Mouse (Mus musculus) gonadal fat pad, adult 2 months (tissue): ENCODE measurements around the gene 9230112D13Rik. TPM values are rescaled to one million over a fixed set of nuclear protein-coding genes. Genes with fewer than 3 reads are reported as not detected.

ENCODE experiments used
- DNase-seq: peaks from one replicate; pipeline ENCODE4 v3.0.0-alpha.2; 2012; ENCODE audit warnings: low read depth
- polyA plus RNA-seq: library from polyadenylated mRNA; depleted of rRNA; stranded (reverse); fragments of >200 nt; gene quantifications from 2 replicates; pipeline ENCODE4 v1.2.3, GENCODE M21; 2012; rRNA removed

The 9230112D13Rik gene
- polyA plus RNA-seq: 0.61 and 0.70 TPM in 2 replicates

DNA sequence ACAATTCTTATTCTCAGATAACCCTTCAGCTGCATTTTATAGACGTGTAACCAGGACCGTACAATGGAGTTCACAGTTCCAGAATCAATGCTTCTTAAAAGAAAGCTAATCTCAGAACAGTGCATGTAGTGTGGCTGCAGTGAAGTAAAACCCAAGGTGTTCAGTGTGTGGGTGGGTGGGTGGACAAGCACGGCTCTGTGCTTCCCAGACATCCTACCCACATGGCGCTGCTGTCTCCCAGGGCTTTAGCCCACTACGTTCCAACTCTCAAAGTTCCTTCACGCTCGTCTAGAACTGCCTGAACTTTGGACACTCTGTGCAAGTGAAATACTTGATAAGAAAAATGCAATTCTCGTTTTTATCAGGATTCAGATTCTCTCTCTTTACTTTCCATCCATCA lies at the start of gene 9230112D13Rik:
TSS of gene 9230112D13Rik (minus strand) at position 101 of the 400 bp plus-strand sequence.
- no peak for DNase-seq

DNA sequence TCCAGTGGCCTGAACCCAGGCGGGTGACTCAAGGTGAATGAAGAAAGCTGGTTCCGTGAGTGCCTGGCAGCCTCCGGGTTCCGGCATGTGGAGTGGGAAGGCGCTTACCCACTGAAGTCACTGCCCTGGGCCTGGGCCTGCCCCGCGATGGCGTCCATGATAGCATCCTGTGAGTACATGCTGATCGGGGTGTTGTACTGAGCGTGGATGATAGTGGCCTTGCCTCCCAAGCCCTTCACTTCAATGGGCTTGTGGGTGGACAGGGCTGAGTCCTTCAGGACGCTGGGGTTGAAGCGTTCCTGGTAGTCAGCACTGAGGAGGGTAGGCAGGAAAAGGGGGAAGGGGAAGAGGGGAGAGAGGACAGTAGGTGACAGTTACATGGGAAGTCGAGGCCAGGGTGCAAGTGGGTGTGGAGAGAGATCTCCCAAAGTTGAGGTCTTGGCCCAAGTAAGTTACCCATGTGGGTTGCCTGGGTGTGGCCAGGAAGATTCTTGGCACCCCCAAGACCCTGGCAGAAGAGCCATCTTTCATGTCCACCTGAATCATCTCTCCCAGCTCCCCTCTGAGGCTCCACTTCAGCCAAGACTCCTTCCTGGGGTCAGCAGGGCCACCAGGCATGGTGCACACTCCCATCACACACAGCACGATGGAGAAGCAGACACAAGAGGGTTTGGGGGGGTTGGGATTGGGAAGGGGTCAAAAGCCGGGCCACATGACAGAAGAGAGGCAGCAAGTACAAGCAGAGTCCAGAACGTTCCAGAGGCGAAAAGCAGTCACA lies 49.2 kb upstream of the 9230112D13Rik start:
- DNase-seq: no peak

DNA sequence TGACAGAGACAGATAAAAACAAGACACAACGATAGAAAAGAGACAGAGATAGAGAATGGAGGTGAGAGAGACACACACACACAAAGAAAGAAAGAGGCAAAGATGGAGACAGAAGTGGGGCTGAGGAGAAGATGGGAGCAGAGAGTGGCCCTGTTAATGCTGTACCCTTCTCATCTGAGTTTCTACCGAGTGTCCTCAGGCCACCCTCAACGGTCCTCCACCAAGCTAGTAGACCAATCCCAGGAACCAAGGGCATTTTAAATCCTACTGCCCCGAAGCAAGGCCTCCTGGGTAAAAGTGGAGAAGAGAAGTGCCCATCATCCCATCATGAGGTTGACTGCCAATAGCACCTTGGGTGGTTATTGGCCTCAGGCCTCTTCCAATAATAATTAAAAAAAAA lies 48.3 kb upstream of the 9230112D13Rik start:
- DNase-seq: no peak

DNA sequence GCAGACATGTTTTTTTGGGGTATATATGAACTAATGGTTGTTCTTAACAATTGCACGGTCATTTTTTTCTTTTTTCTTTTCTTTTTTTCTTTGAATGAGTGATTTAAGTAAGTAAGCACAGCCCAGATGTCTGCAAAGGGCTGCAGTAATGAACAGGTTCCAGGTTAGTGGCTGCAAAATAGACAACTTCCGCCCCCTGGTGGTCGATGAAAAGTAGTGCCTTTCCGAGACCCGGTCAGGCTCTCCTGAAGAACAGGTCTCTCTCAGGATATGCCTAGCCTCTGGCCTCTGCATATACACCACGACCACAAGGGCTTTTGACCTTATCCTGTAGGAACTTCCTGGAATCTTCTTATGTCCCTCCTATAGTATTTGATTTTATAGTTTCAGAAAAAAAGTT lies 47.7 kb upstream of the 9230112D13Rik start:
- no peak for DNase-seq

DNA sequence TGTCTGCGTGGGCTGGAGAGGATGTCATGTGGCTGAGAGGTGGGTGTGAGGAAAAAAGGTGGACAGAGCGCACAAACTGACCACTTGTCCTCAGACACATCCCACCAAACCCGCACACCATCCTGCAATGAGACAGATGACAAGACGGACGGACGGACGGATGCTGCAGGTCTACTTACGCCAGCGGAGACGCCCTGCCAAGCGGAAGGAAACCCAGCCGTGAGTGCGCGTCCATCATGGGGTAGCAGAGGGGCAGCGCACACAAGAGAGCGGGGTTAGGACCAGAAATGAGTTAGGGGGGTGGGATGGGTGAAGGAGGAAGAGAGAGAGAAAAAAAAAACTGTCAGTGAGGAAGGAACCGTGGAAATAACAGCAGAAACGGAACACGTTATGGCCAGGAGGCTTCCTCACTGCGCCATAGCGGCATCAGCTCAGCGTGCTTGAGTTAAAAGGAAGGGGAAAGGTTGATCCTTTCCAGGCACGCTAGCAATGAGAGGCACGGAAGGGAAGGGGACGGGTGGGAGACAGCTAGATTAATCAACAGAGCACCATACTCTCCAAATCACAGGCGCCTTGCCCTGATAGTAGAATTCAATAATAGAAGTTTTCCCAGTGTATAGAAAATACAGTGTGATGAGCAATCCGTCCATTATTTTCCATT lies 47.1 kb upstream of the 9230112D13Rik start:
- DNase-seq: no peak

DNA sequence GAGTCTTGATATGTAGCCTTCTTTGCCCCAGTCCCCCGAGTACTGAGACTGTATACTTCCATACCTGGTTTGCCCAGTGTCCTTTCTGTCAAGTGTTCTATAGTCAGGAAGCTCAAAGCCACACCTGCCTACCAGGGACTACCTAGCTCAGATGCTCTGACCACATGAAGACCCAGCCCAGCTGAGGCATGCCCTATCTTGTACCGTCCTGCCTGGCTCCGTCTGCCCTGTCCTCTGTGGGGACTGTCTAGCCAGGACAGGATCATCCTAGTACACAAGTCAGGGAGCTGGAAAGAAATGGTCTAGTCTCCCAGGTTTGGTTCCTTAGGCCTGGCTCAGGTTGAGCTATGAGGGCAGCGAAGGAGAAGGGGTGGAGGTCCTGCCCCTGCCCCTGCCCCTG lies 46.0 kb upstream of the 9230112D13Rik start:
- no peak for DNase-seq

DNA sequence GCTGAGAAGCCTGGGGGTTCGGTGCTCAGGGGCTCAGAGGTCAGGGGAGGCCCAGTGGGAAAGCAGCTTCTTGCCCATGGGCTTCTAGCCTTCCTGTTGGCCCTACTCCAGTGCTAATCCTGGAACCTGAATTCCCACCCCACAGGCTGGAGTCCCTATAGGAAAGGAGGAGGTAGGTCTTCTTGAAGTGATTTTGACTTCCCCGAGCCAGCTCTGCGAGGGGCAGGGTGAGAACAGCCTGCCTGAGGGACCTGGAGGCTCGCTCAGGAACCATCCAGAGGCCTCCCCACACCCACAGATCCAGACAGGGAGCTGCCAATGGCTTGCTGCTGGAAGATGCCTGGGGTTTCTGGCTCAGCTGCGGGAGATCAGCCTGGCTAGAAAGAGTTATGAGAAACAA lies 45.1 kb upstream of the 9230112D13Rik start:
- no peak for DNase-seq

DNA sequence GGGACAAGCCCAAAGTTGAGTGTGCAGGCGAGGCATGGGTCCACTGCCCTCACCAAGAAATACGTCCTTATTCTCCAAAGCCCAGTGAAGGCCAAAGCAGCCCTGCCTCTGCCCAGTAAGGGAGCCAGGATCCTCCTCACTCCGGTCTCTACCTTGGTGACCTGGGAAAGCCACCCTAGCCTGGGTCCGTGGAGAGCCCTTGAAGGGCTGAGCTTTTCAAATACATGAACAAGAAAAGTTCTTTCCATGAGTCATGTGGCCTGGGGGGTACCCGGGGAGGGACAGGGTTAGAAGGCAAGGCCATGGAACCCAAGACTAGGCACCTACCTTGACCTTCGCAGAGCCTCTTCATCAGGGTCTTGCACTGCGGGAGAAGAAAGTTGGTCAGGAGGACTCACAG lies 43.9 kb upstream of the 9230112D13Rik start:
- DNase-seq: no peak

DNA sequence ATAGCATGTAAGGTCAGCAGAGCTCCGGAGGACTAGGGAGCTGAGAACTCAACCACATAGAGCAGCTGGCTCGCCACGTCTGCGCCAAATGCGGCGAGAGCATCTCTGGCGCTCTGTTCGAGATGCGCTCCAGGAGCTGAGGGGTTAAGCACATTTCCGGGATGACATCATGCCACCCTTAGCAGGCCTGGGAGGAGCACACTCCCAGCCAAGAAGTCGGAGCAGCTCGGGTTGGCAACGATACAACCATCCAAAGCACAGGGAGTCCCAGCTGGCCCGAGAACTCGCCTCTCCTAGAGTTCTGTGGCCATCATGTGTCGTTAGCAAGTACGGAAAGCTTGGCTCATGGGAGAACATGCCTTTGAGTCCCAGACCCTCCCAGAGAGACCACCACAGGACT lies 43.1 kb upstream of the 9230112D13Rik start:
- DNase-seq: no peak

DNA sequence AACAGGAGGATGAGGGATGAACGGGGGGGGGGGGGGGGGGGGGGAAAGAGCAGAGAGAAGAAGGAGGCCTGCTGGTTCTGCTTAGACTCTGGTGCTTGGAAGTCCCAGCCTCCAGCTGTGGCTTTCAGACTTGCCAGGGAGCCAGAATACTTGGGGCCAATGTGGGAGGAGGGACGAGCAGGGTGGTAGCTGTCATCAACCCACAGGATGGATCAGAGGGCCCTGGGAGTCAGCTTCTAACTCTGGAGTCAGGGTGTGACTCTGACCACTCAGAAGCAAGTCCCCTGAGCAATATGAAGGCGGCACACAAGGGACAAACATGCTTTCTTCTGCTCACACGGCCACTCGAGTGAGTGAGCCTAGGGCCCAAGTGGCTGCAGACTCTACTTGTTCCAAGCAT lies 42.0 kb upstream of the 9230112D13Rik start:
- no peak for DNase-seq

DNA sequence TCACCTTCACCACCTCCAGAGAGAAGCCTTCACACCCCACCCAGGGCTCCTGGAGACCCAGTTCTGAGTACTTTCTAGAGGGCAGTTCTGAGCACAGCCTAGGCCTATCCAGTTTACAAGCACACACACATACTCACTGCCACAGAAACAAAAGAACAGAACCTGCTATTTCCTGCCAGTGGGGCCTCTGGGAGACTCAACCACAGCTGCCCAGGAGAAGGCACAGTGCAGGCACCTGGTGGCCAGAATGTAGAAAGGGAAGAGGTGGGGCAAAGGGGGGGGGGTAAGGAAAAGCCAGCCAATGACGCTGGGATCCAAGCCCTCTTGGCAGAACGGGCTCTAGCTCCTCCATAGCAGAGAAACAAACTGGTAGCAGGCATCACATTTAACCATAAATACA lies 39.8 kb upstream of the 9230112D13Rik start:
- DNase-seq: no peak

DNA sequence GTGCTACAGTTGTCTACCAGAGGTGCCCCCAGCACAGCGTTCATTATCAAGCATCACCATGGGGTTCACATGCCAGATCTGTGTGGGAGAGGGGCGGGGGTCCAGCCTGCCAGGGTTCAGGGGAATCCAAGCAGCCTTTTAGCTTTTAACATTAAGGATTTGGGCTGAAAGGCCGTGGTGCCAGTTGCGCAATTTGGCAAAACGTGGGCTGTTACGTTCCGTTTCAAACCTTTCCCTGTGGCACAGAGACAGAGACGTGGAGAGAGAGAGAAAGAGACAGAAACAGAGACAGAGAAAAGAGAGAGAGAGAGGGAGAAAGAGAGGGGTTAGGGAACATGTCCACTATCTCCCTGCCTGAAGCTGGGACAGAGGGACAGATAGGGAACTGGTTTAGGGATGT lies 39.0 kb upstream of the 9230112D13Rik start:
- DNase-seq: no peak

DNA sequence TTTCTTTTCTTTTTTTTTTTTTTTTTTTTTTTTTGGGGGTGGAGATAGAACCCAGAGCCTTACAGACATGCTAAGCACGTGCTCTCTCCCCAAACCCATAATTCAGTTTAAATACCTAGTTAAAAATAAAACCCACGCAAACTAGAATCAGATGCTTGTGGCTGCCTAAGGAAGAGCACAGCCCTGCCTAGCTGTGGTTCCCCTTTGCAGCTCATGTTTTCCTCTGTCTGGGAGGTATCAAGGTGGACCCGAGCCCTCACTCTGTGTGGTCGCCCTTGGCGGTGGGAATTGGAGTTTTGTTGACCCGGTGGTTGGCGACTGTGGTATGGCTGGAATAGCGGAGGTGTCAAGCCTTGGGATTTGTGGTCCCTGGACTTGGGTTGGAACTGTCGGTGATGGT lies 36.3 kb upstream of the 9230112D13Rik start:
- DNase-seq: no peak

DNA sequence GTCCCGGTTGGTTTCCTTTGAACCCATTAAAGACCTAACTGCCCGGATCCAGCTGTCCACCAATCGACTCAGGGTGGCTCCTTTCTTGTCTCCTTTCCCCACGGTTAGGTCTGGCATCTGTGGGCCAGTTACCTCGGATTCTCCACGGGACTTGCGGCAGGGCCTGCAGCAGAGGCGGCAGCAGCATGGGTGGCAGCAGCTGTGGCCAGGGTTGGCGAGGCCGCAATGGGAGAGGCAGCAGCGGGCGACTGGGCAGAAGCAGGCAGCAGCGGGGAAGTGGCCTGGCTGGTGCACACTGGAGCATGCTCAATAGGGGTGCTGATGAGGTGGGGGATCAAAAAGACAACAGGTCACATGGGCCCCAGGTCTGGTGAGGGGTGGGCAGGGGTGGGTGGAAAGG lies 32.6 kb upstream of the 9230112D13Rik start:
- DNase-seq: no peak

DNA sequence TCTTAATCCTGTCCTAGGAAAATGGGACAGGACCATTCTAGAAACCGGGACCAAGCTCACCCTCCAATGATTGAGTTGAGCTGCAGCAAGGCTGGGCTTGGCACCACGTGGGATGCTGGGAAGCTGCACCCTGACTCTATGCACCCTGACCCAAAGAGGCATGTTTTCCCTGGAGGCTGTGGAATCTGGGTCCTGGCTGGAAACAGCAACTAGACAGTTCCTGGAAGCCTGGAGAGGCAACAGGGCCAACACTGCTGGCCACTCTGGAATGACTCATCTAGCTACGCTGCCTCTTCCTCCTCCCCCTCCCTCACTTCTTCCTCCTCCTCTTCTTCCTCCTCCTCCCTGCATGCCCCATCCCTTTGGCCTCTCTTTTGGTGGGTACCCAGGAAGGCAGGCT lies 31.4 kb upstream of the 9230112D13Rik start:
- DNase-seq: no peak

DNA sequence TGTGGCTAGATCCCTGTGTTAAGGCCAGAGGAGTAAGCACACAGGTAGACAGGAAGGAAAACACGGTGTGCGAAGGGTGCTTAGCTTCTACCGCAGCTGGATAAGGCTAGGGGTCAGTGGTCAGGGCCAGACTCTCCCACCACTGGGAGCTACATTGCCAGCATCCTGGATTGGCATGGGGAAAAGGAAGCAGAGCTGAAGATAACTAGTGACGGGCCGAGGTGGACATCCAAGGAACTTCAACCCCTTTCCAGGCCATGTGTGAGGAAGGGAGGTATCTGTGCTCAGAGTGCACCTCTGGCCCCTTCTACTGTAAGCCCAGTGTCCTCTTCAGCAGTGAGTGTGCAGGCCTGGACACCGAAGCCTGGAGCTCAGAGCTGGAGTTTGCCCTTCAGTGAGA lies 30.9 kb upstream of the 9230112D13Rik start:
- no peak for DNase-seq

DNA sequence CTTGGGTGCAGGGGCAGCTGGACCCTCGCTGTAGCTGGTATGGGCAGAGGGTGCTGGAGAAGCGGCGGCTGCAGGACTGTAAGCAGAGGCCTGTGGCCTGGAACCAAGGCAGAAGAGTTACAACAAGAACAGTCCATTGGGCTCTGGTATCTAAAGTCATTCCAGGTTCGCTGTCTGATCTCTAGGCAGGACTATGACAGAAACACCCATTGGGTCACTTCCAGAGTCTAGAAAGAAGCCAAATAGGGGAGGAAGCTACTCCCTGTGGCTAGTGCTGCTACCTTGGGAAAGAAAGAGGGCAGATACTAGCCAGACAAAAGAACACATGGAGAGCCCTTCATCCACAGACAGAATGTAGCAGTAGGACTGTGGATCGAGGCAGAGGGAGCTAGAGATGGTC lies 29.6 kb upstream of the 9230112D13Rik start:
- DNase-seq: no peak

DNA sequence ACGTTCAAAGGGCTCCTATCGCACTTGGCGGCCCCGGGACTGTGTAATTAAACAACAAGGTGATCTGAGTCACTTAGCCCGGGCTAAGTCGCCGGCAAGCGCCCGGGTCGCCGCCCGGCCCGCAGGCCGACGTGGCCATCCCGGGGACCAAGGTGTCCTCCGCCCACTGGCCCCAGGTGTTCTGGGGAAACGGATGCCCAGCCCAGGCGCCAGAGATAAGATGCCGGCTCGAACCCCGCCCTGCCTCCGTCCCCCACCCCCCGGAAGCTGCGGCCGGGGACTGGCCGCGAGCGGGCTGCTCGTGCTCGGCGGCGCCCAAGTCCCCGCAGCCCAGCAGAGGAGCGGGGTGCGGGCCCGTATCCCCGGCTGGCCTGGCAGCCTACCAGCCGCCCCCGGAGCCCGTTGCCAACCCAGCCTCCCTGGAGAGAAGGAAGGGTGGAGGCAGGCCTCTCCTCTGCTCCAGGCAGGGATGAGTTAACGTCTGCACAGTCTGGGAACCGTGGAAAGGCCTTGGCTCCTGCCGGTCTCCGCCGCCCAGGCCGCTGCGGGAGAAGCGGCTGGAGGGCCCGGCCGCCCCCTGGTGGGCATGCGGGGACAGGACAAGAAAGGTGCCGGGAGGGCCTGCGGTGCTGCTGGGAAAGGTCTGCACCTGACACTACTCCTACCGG lies 26.5 kb upstream of the 9230112D13Rik start:
- DNase-seq: no peak

DNA sequence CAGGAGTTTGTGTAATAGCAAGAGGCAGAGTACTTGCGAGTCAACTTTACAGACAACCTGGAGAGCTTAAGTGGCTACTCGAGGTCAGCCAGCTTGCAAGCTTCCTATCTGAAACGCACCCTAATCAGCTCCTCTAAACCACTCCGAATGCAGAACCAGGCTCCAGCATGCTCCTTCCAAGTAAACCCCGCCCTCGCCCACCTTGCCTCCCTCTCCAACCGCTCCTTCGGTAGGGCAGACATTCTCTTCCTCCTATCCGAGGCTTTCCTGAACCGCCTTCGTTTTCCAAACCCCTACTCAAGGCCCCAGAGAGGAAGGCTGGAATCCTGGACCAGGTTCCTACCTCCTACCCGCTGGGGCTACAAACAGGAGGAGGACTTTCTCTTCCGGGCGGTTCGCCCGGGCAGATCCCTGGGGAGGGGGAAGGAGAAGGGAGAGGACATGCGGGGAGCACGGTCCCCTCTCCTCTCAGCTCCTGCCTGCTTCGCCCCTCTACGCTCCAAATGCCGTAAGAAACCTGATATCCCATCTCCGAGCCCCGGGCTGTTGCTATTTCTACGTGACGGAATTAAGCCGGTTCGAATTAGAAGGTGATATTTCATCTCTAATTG lies 25.9 kb upstream of the 9230112D13Rik start:
- DNase-seq: no peak

DNA sequence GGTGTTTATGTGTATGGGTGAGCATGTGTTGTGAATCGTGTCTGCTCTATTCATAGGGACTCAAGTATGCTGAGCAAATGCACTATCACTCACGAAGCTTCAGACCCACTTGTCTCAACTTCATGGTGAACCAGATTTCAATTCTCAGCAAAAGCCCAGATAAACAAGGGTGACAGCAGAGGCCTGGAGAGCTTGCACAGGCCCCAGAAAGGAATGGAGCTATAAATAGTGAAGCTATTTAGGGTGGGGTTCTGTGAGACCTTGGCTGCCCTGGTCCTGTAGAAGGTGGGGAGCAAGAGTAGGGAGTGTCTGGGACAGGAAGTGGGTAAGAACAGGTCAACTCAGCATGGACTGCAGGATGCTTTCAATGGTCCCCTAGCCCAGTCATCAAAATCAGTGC lies 21.9 kb upstream of the 9230112D13Rik start:
- no peak for DNase-seq

DNA sequence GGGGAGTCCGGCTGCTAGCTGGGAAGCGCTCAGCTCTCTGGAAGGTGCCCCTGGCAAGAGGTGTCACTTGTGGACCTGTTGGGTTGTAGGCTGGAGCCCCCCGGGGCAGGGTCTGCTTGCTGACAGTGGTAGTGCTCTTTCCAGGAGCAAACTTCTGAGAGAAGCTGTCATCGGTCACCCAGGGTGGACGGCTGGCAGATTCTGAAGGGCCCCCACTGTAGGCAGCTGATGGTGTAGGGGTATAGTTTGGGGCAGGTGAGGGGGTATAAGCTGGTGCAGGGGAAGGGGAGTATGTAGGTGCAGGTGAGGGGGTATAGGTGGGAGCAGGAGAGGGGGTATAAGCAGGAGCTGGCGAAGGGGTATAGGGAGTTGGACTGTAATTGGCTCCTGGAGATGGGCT lies 21.4 kb upstream of the 9230112D13Rik start:
- DNase-seq: no peak

DNA sequence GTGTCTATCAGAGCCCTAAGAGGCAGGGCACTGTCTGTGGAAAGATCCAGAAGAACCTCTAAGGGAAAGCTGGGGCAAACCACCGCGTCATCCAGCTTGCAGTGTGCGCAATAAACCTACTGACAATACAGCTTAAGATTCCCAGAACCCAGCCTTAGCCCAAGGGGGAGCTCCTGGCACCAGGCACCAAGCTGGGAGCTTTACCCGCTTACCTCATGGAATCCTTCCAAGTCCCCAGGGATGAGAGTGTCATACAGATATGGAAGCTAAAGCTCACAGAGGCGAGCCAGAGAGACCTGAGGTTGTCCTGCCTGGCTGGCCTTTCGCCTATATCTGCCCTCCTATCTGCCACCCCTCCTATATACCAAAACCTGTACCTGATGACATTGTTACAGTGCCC lies 21.0 kb upstream of the 9230112D13Rik start:
- DNase-seq: no peak

DNA sequence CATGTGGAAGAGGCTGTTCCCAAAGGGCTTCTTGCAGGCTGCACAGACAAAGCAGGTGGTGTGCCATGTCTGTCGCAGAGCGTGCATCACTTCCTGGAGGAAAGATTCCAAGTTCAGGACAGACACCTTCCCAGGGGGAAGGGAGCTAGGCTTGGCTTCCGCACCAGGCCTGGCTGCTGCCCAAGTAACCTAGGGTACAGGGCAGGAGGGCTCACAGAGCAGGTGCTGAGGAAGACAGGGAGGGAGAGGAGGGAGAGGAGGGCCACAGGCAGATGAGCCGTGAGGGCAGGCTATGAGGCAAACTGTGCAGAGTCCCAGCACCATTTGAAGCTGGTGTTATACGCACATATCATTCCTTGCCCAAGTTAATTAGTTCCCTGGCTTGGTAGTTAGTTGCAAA lies 19.3 kb upstream of the 9230112D13Rik start:
- DNase-seq: no peak
